Mouse (Mus musculus): ENCODE data around the gene Cnksr2. TPM values are rescaled to one million over a fixed set of nuclear protein-coding genes. Genes with fewer than 3 reads are reported as not detected.

The Cnksr2 gene
- polyA plus RNA-seq, 1 experiment: 2.2 TPM

DNA sequence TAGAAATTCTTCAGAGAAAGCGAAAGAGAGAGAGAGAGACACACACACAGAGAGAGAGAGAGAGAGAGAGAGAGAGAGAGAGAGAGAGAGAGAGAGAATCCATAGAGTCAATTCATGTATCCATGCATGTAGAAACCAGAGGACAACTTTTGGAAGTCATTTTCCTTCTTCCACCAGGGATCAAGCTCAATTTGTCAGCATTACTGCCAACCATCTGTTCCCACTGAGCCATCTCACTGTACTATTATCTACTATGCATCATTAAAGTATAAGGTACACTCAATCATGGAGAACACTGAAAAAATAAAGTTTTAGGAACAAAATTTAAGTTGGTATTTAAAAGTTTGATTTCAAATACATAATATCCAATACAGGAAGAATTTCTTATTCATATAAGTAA, 93.8 kb downstream of the Cnksr2 start:
- Histone ChIP-seq H3K27ac (ENCODE audit: insufficient read depth, low read length) (no peak overlapping the region), H3K4me3 (ENCODE audit: low read depth, low read length) (no peak overlapping the region), H3K36me3 (ENCODE audit: control insufficient read depth, insufficient read depth, low read length, poor library complexity, severe bottlenecking) (no peaks in the 10 kb centered on the region), H3K27me3 (ENCODE audit: control insufficient read depth, insufficient read depth, low read length, poor library complexity, severe bottlenecking) (no peaks in the 10 kb centered on the region), H3K9ac (ENCODE audit: low read depth, poor library complexity, severe bottlenecking) (no peak overlapping the region), H3K4me1 (ENCODE audit: control insufficient read depth, insufficient read depth, low read length) (no peaks in the 10 kb centered on the region), H3K9me3 (replicated peaks; ENCODE audit: control insufficient read depth, insufficient read depth, low read length, poor library complexity, severe bottlenecking) (no peaks in the 10 kb centered on the region)
- TF ChIP-seq POLR2A (IDR thresholded peaks at IDR 0.05; ENCODE audit: insufficient read depth, low read length): no peak
- TF ChIP-seq CTCF (IDR thresholded peaks at IDR 0.05; ENCODE audit: low read depth, low read length): no peak
- TF ChIP-seq EP300 (IDR thresholded peaks at IDR 0.05; ENCODE audit: insufficient read depth, low read depth, low read length): no peak

DNA sequence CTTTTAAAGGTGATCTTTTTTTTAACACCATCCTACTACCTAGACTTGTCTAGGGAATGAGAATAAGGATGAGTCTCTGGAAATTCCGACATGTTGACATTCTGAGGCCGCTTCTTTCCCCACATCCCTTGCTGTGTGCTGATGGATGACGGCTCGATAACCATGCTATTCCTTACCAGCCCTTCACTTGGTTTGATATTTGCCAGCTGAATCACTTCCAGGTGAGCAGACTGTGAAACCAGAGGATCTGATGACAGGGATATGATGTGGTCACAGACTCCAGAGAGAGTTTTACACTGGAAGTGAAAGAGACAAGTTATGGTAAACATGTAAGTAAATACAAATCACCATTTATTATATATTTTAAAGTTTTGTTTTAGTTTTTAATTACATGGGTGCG, 98.0 kb downstream of the Cnksr2 start:
- Histone ChIP-seq H3K27me3 (ENCODE audit: control insufficient read depth, insufficient read depth, low read length, poor library complexity, severe bottlenecking) (no peaks in the 10 kb centered on the region), H3K9ac (ENCODE audit: low read depth, poor library complexity, severe bottlenecking) (no peak overlapping the region), H3K4me1 (ENCODE audit: control insufficient read depth, insufficient read depth, low read length) (no peaks in the 10 kb centered on the region), H3K4me3 (ENCODE audit: low read depth, low read length) (no peak overlapping the region), H3K27ac (ENCODE audit: insufficient read depth, low read length) (no peak overlapping the region), H3K36me3 (ENCODE audit: control insufficient read depth, insufficient read depth, low read length, poor library complexity, severe bottlenecking) (no peaks in the 10 kb centered on the region), H3K9me3 (replicated peaks; ENCODE audit: control insufficient read depth, insufficient read depth, low read length, poor library complexity, severe bottlenecking) (no peaks in the 10 kb centered on the region)
- no peak for TF ChIP-seq EP300 (IDR thresholded peaks at IDR 0.05; ENCODE audit: insufficient read depth, low read depth, low read length)
- no peak for TF ChIP-seq CTCF (IDR thresholded peaks at IDR 0.05; ENCODE audit: low read depth, low read length)

DNA sequence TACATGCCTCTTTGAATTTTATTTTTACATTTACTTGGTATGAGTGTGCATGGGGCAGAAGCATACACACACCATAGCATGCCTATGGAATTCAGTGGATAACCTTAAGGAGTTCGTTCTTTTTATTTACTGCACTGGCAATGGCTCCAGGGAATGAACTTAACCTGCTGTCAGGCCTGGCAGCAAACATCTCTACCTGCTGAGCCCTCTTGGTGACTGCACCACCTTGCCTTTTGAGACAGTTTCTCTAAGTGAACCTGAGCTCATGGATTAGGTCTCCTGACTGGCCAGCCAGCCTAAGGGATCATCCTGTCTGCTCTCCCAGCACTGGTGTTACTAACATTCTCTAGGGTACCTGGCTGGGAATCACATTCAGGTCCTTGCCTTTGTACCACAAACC, 106.5 kb downstream of the Cnksr2 start:
- TF ChIP-seq CTCF (IDR thresholded peaks at IDR 0.05; ENCODE audit: low read depth, low read length) (no peak), EP300 (IDR thresholded peaks at IDR 0.05; ENCODE audit: insufficient read depth, low read depth, low read length) (no peak), POLR2A (IDR thresholded peaks at IDR 0.05; ENCODE audit: insufficient read depth, low read length) (no peak)
- Histone ChIP-seq H3K9me3 (replicated peaks; ENCODE audit: control insufficient read depth, insufficient read depth, low read length, poor library complexity, severe bottlenecking) (no peaks in the 10 kb centered on the region), H3K36me3 (ENCODE audit: control insufficient read depth, insufficient read depth, low read length, poor library complexity, severe bottlenecking) (no peaks in the 10 kb centered on the region), H3K27ac (ENCODE audit: insufficient read depth, low read length) (no peak overlapping the region), H3K4me1 (ENCODE audit: control insufficient read depth, insufficient read depth, low read length) (no peaks in the 10 kb centered on the region), H3K4me3 (ENCODE audit: low read depth, low read length) (no peak overlapping the region), H3K27me3 (ENCODE audit: control insufficient read depth, insufficient read depth, low read length, poor library complexity, severe bottlenecking) (no peaks in the 10 kb centered on the region), H3K9ac (ENCODE audit: low read depth, poor library complexity, severe bottlenecking) (no peak overlapping the region)

DNA sequence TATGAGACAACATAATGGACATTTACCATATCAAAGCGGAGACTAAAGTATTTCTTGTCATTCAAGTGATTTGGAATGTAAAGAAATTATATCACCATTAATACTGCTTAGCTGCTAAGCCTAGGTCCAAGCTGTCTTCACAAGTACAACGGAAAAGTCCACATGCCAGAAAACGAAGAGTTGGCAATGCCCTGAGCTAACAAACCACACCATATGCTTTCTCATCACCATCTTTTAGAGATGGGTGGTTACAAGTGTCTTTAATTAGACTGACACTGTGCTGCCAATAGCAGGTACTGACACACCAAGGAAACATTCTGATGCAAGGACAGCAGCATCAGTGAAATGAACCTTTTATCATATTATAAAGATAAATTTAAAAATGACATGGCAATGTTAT, 123.0 kb downstream of the Cnksr2 start:
- no peaks in the 10 kb centered on the region for H3K27me3 ChIP-seq (ENCODE audit: control insufficient read depth, insufficient read depth, low read length, poor library complexity, severe bottlenecking)

DNA sequence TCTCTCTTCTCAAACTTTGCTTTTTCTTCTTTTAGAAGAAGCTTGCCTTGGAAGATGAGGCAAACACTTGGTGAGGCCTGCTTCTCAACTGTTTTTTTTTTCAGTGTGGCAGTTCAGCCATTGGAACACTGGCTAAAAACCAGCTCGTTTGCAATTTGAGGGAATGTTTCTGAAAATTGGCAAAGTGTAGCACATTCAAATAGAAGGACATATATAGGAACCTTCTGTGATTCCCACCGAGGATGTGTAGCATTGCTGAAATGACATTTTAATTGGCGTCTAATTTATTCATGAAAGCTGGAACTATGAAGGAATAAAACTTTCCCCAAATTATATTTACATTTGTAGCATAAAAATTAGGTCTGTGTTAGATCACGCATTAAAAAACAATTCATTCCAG, 213.1 kb downstream of the Cnksr2 start:
- no peaks in the 10 kb centered on the region for H3K9me3 ChIP-seq (replicated peaks; ENCODE audit: control insufficient read depth, insufficient read depth, low read length, poor library complexity, severe bottlenecking)
- TF ChIP-seq POLR2A (IDR thresholded peaks at IDR 0.05; ENCODE audit: insufficient read depth, low read length): no peak
- TF ChIP-seq EP300 (IDR thresholded peaks at IDR 0.05; ENCODE audit: insufficient read depth, low read depth, low read length): no peak
- no peaks in the 10 kb centered on the region for H3K4me1 ChIP-seq (ENCODE audit: control insufficient read depth, insufficient read depth, low read length)
- H3K4me3 ChIP-seq (ENCODE audit: low read depth, low read length): no peak overlapping the region
- no peak overlapping the region for H3K27ac ChIP-seq (ENCODE audit: insufficient read depth, low read length)
- no peaks in the 10 kb centered on the region for H3K36me3 ChIP-seq (ENCODE audit: control insufficient read depth, insufficient read depth, low read length, poor library complexity, severe bottlenecking)
- H3K27me3 ChIP-seq (ENCODE audit: control insufficient read depth, insufficient read depth, low read length, poor library complexity, severe bottlenecking): no peaks in the 10 kb centered on the region
- H3K9ac ChIP-seq (ENCODE audit: low read depth, poor library complexity, severe bottlenecking): no peak overlapping the region

More for the DNA sequence above, 123.0 kb downstream of the Cnksr2 start:
- Histone ChIP-seq H3K9ac (ENCODE audit: low read depth, poor library complexity, severe bottlenecking) (no peak overlapping the region), H3K4me1 (ENCODE audit: control insufficient read depth, insufficient read depth, low read length) (no peaks in the 10 kb centered on the region), H3K4me3 (ENCODE audit: low read depth, low read length) (no peak overlapping the region), H3K9me3 (replicated peaks; ENCODE audit: control insufficient read depth, insufficient read depth, low read length, poor library complexity, severe bottlenecking) (no peaks in the 10 kb centered on the region), H3K36me3 (ENCODE audit: control insufficient read depth, insufficient read depth, low read length, poor library complexity, severe bottlenecking) (no peaks in the 10 kb centered on the region), H3K27ac (ENCODE audit: insufficient read depth, low read length) (no peak overlapping the region)
- TF ChIP-seq CTCF (IDR thresholded peaks at IDR 0.05; ENCODE audit: low read depth, low read length): no peak
- no peak for TF ChIP-seq POLR2A (IDR thresholded peaks at IDR 0.05; ENCODE audit: insufficient read depth, low read length)
- no peak for TF ChIP-seq EP300 (IDR thresholded peaks at IDR 0.05; ENCODE audit: insufficient read depth, low read depth, low read length)

DNA sequence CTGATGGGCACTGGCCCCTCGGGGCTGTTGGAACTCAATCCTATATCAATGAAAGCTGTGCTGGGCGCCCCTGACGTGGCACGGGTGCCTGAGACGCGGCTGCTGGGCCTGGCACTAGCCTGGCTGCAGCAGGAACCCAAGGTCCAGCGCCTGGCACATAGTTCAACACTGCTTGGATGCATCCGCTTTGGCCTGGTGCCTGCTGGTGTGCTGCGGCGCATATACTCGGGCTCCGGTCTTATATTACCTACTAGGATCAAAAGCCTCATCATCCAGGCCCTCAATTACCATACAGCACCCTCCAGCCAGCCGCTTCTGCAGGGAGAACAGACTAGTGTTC, 224.2 kb downstream of the Cnksr2 start:
- H3K27ac ChIP-seq (ENCODE audit: insufficient read depth, low read length): no peak overlapping the region

More for the DNA sequence above, 224.2 kb downstream of the Cnksr2 start:
- Histone ChIP-seq H3K4me1 (ENCODE audit: control insufficient read depth, insufficient read depth, low read length) (peaks cover 7% of the 10 kb centered on the region), H3K9ac (ENCODE audit: low read depth, poor library complexity, severe bottlenecking) (peak overlapping the region; percentile 57), H3K27me3 (ENCODE audit: control insufficient read depth, insufficient read depth, low read length, poor library complexity, severe bottlenecking) (no peaks in the 10 kb centered on the region), H3K4me3 (ENCODE audit: low read depth, low read length) (peak overlapping the region; percentile 67), H3K36me3 (ENCODE audit: control insufficient read depth, insufficient read depth, low read length, poor library complexity, severe bottlenecking) (no peaks in the 10 kb centered on the region), H3K9me3 (replicated peaks; ENCODE audit: control insufficient read depth, insufficient read depth, low read length, poor library complexity, severe bottlenecking) (no peaks in the 10 kb centered on the region)
- TF ChIP-seq CTCF (IDR thresholded peaks at IDR 0.05; ENCODE audit: low read depth, low read length) (no peak), POLR2A (IDR thresholded peaks at IDR 0.05; ENCODE audit: insufficient read depth, low read length) (no peak), EP300 (IDR thresholded peaks at IDR 0.05; ENCODE audit: insufficient read depth, low read depth, low read length) (no peak)

Data from ES-Bruce4 (cell line).